Mouse (Mus musculus): Measurements from ENCODE around the gene Lhx6. TPM values are rescaled to one million over a fixed set of nuclear protein-coding genes. Genes with fewer than 3 reads are reported as not detected.
A peak's percentile ranks its signal among the peaks of the same experiment; 100 is the strongest.

Gene Lhx6
- polyA plus RNA-seq, 1 experiment, result 0.58 TPM

- peak; percentile 98 for DNase-seq
- Histone ChIP-seq H3K27ac (ENCODE audit: control insufficient read depth, insufficient read depth, low read length) (no peak within 1 kb of the TSS), H3K36me3 (ENCODE audit: control insufficient read depth, insufficient read depth, low read length) (no peaks in the 10 kb centered on the region), H3K4me1 (replicated peaks; ENCODE audit: control insufficient read depth, insufficient read depth, low read length) (peaks cover 10% of the 10 kb centered on the region), H3K27me3 (ENCODE audit: control insufficient read depth, insufficient read depth, low read length) (no peaks in the 10 kb centered on the region), H3K4me3 (ENCODE audit: control insufficient read depth, insufficient read depth, low read length) (peak within 1 kb of the TSS; percentile 92)
- TF ChIP-seq CTCF (IDR thresholded peaks at IDR 0.05; ENCODE audit: borderline replicate concordance, control insufficient read depth, extremely low read depth, insufficient read depth, low read length, poor library complexity) (no peak), POLR2A (IDR thresholded peaks at IDR 0.05; ENCODE audit: control insufficient read depth, extremely low read depth, insufficient read depth, low read length, poor library complexity) (peak; percentile 48; the same call in 1 of the 2 replicates)
- under 1% methylated on average over 44 of the region's 44 CpGs for WGBS
Measured at GRCm38 (mm10) chr2:36048748-36049566, 56.3 kb downstream of the Lhx6 start, which contains the start of the genes Ndufa8 and Morn5. Ndufa8 (minus strand) TSS chr2:36049406. Morn5 (plus strand) TSS chr2:36049458.

GRCm38 (mm10) chr2:36048164-36048563 lies 57.0 kb downstream of the Lhx6 start:
- no peak for DNase-seq
- H3K27me3 ChIP-seq (ENCODE audit: control insufficient read depth, insufficient read depth, low read length), result no peaks in the 10 kb centered on the region
- no peak overlapping the region for H3K4me3 ChIP-seq (ENCODE audit: control insufficient read depth, insufficient read depth, low read length)
- H3K4me1 ChIP-seq (replicated peaks; ENCODE audit: control insufficient read depth, insufficient read depth, low read length), result peaks cover 10% of the 10 kb centered on the region
- no peak for TF ChIP-seq POLR2A (IDR thresholded peaks at IDR 0.05; ENCODE audit: control insufficient read depth, extremely low read depth, insufficient read depth, low read length, poor library complexity)
- TF ChIP-seq CTCF (IDR thresholded peaks at IDR 0.05; ENCODE audit: borderline replicate concordance, control insufficient read depth, extremely low read depth, insufficient read depth, low read length, poor library complexity), result no peak
- no peak overlapping the region for H3K27ac ChIP-seq (ENCODE audit: control insufficient read depth, insufficient read depth, low read length)
- H3K36me3 ChIP-seq (ENCODE audit: control insufficient read depth, insufficient read depth, low read length), result 0 out of 2 replicates have a peak, but pooled peaks cover 4% of the 10 kb centered on the region
- WGBS, result 60% methylated on average over 8 of the region's 8 CpGs

- peaks cover 35% of the 10 kb centered on the region for H3K36me3 ChIP-seq (ENCODE audit: control insufficient read depth, insufficient read depth, low read length)
- DNase-seq, result no peak
- no peak for TF ChIP-seq CTCF (IDR thresholded peaks at IDR 0.05; ENCODE audit: borderline replicate concordance, control insufficient read depth, extremely low read depth, insufficient read depth, low read length, poor library complexity)
- TF ChIP-seq POLR2A (IDR thresholded peaks at IDR 0.05; ENCODE audit: control insufficient read depth, extremely low read depth, insufficient read depth, low read length, poor library complexity), result no peak
- H3K27me3 ChIP-seq (ENCODE audit: control insufficient read depth, insufficient read depth, low read length), result no peaks in the 10 kb centered on the region
- no peak overlapping the region for H3K4me3 ChIP-seq (ENCODE audit: control insufficient read depth, insufficient read depth, low read length)
- H3K4me1 ChIP-seq (replicated peaks; ENCODE audit: control insufficient read depth, insufficient read depth, low read length), result no peaks in the 10 kb centered on the region
- H3K27ac ChIP-seq (ENCODE audit: control insufficient read depth, insufficient read depth, low read length), result no peak overlapping the region
- 57% methylated on average over 1 of the region's 1 CpGs for WGBS
Measured at GRCm38 (mm10) chr2:36040872-36041271, 64.3 kb downstream of the Lhx6 start.

- DNase-seq, result no peak
- peaks cover 37% of the 10 kb centered on the region for H3K36me3 ChIP-seq (ENCODE audit: control insufficient read depth, insufficient read depth, low read length)
- no peaks in the 10 kb centered on the region for H3K4me1 ChIP-seq (replicated peaks; ENCODE audit: control insufficient read depth, insufficient read depth, low read length)
- TF ChIP-seq CTCF (IDR thresholded peaks at IDR 0.05; ENCODE audit: borderline replicate concordance, control insufficient read depth, extremely low read depth, insufficient read depth, low read length, poor library complexity) (no peak), POLR2A (IDR thresholded peaks at IDR 0.05; ENCODE audit: control insufficient read depth, extremely low read depth, insufficient read depth, low read length, poor library complexity) (no peak)
- WGBS, result 93% methylated on average over 7 of the region's 7 CpGs
- no peak overlapping the region for H3K27ac ChIP-seq (ENCODE audit: control insufficient read depth, insufficient read depth, low read length)
- H3K4me3 ChIP-seq (ENCODE audit: control insufficient read depth, insufficient read depth, low read length), result no peak overlapping the region
- no peaks in the 10 kb centered on the region for H3K27me3 ChIP-seq (ENCODE audit: control insufficient read depth, insufficient read depth, low read length)
Measured at GRCm38 (mm10) chr2:36039297-36039985, 65.8 kb downstream of the Lhx6 start.

GRCm38 (mm10) chr2:36035413-36036081 lies 69.7 kb downstream of the Lhx6 start:
- WGBS, result 62% methylated on average over 11 of the region's 11 CpGs
- Histone ChIP-seq H3K27ac (ENCODE audit: control insufficient read depth, insufficient read depth, low read length) (no peak overlapping the region), H3K4me1 (replicated peaks; ENCODE audit: control insufficient read depth, insufficient read depth, low read length) (no peaks in the 10 kb centered on the region), H3K27me3 (ENCODE audit: control insufficient read depth, insufficient read depth, low read length) (no peaks in the 10 kb centered on the region), H3K36me3 (ENCODE audit: control insufficient read depth, insufficient read depth, low read length) (peaks cover 32% of the 10 kb centered on the region), H3K4me3 (ENCODE audit: control insufficient read depth, insufficient read depth, low read length) (no peak overlapping the region)
- no peak for TF ChIP-seq CTCF (IDR thresholded peaks at IDR 0.05; ENCODE audit: borderline replicate concordance, control insufficient read depth, extremely low read depth, insufficient read depth, low read length, poor library complexity)
- no peak for TF ChIP-seq POLR2A (IDR thresholded peaks at IDR 0.05; ENCODE audit: control insufficient read depth, extremely low read depth, insufficient read depth, low read length, poor library complexity)
- DNase-seq, result no peak

GRCm38 (mm10) chr2:36034898-36035297 lies 70.3 kb downstream of the Lhx6 start:
- TF ChIP-seq POLR2A (IDR thresholded peaks at IDR 0.05; ENCODE audit: control insufficient read depth, extremely low read depth, insufficient read depth, low read length, poor library complexity) (no peak), CTCF (IDR thresholded peaks at IDR 0.05; ENCODE audit: borderline replicate concordance, control insufficient read depth, extremely low read depth, insufficient read depth, low read length, poor library complexity) (no peak)
- Histone ChIP-seq H3K27ac (ENCODE audit: control insufficient read depth, insufficient read depth, low read length) (no peak overlapping the region), H3K36me3 (ENCODE audit: control insufficient read depth, insufficient read depth, low read length) (peaks cover 32% of the 10 kb centered on the region), H3K4me1 (replicated peaks; ENCODE audit: control insufficient read depth, insufficient read depth, low read length) (no peaks in the 10 kb centered on the region), H3K27me3 (ENCODE audit: control insufficient read depth, insufficient read depth, low read length) (no peaks in the 10 kb centered on the region), H3K4me3 (ENCODE audit: control insufficient read depth, insufficient read depth, low read length) (no peak overlapping the region)
- no peak for DNase-seq
- 58% methylated on average over 7 of the region's 7 CpGs for WGBS
